Mouse (Mus musculus): ENCODE measurements at regions not wholly inside any gene's neighbourhood (a gene's known extent, or its start where the extent isn't known, plus 50 kb on each side); places are given as distances from the start of the nearest gene placed in this dataset.

- TF ChIP-seq CTCF (IDR thresholded peaks at IDR 0.05; ENCODE audit: control insufficient read depth, insufficient read depth, insufficient replicate concordance, low read depth, low read length) (no peak), POLR2A (IDR thresholded peaks at IDR 0.05; ENCODE audit: control insufficient read depth, low read depth, low read length) (no peak)
- Histone ChIP-seq H3K4me3 (ENCODE audit: control insufficient read depth, low read depth, low read length) (no peak overlapping the region), H3K27ac (ENCODE audit: control insufficient read depth, insufficient read depth, low read depth, low read length) (no peak overlapping the region), H3K27me3 (ENCODE audit: control insufficient read depth, insufficient read depth, low read length) (no peaks in the 10 kb centered on the region), H3K4me1 (ENCODE audit: control insufficient read depth, insufficient read depth, low read length) (no peaks in the 10 kb centered on the region), H3K36me3 (ENCODE audit: control insufficient read depth, insufficient read depth, low read length) (no peaks in the 10 kb centered on the region)
These were observed 115.1 kb upstream of the Taf1b start for GRCm38 (mm10) chr12:24383016-24383415.

GRCm38 (mm10) chr12:24424958-24425357 lies 73.2 kb upstream of the Taf1b start:
- H3K27me3 ChIP-seq (ENCODE audit: control insufficient read depth, insufficient read depth, low read length), result no peaks in the 10 kb centered on the region
- H3K4me3 ChIP-seq (ENCODE audit: control insufficient read depth, low read depth, low read length), result peak overlapping the region; percentile 13
- TF ChIP-seq CTCF (IDR thresholded peaks at IDR 0.05; ENCODE audit: control insufficient read depth, insufficient read depth, insufficient replicate concordance, low read depth, low read length) (no peak), POLR2A (IDR thresholded peaks at IDR 0.05; ENCODE audit: control insufficient read depth, low read depth, low read length) (no peak)

More at GRCm38 (mm10) chr12:24424958-24425357, 73.2 kb upstream of the Taf1b start:
- no peak overlapping the region for H3K27ac ChIP-seq (ENCODE audit: control insufficient read depth, insufficient read depth, low read depth, low read length)
- H3K4me1 ChIP-seq (ENCODE audit: control insufficient read depth, insufficient read depth, low read length), result no peaks in the 10 kb centered on the region
- no peaks in the 10 kb centered on the region for H3K36me3 ChIP-seq (ENCODE audit: control insufficient read depth, insufficient read depth, low read length)

Measured in testis, adult 2 months (tissue).